In the genomic region with DNA sequence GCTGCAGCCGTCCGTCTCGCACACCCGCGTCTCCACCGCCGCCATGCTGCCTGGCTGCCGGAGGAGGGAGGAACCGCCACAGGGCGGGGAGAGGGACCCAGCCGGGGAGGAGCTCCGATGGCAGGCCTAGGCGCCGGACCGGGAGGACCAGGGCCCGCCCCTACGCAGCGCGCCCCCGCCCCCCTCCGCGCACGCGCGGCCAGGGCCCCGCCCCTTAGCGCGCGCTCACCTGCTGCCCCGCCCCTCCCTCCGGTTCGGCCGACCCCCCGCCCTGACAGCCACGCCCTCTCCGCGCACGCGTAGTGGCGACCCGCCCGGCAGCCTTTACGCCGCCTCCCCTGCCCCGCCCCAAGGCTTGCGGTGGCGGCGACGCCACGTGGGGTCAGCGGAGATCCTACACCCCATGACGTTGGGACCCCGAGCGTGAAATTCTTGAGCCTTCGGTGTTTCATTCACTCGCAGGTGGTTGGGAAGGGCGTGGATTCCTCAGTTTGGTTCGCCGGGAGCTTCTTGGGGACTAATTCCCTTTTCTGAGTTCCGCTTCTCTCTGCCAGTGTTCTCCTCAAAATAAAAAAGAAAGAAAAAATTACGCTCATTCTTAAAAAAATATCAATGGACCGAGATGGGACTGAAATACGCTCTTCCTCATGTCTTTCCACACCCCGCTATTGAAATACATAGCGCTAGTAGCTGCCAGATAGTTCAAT, we compare ENCODE assay signal across 7 mouse cellular contexts. TPM values are rescaled to one million over a fixed set of nuclear protein-coding genes. Genes with fewer than 3 reads are reported as not detected.
DNase-seq lines count a peak whose midpoint lies in the region; ATAC-seq and TF ChIP-seq lines count a peak whose summit lies in the region.

A gene (minus strand): TSS at position 189 of the 707 bp plus-strand sequence.

- WGBS in intestine, postnatal 0 days = under 1% methylated on average over 34 of the region's 65 CpGs
- WGBS in midbrain, embryonic 12.5 days = under 1% methylated on average over 58 of the region's 65 CpGs
- WGBS in small intestine, adult 2 months = under 1% methylated on average over 57 of the region's 65 CpGs

- TF ChIP-seq CTCF in intestine, postnatal 0 days (IDR thresholded peaks at IDR 0.05; ENCODE audit: low read depth) = peak; percentile 35; the same call in 1 of the 2 replicates
- TF ChIP-seq CTCF in small intestine, adult 2 months (IDR thresholded peaks at IDR 0.05; ENCODE audit: extremely low read depth, insufficient read length, insufficient replicate concordance, low read depth, low read length) = no peak

- H3K9me3 ChIP-seq in intestine, postnatal 0 days (ENCODE audit: control insufficient read depth) = no peaks in the 10 kb centered on the region
- H3K9me3 ChIP-seq in midbrain, embryonic 12.5 days = no peaks in the 10 kb centered on the region

- peak; percentile 99 for ATAC-seq in intestine, postnatal 0 days
- peak; percentile 99 for ATAC-seq in midbrain, embryonic 12.5 days (ENCODE audit: low FRiP score, low read depth)

- TF ChIP-seq POLR2A in small intestine, adult 2 months (IDR thresholded peaks at IDR 0.05; ENCODE audit: low read depth, low read length) = no peak

- no peaks in the 10 kb centered on the region for H3K27me3 ChIP-seq in intestine, postnatal 0 days (replicated peaks; ENCODE audit: control insufficient read depth, insufficient read depth, low read length)
- no peaks in the 10 kb centered on the region for H3K27me3 ChIP-seq in midbrain, embryonic 12.5 days
- no peaks in the 10 kb centered on the region for H3K27me3 ChIP-seq in small intestine, adult 2 months (ENCODE audit: control insufficient read depth, insufficient read depth, low read length)

- H3K4me3 ChIP-seq in intestine, postnatal 0 days (ENCODE audit: low read depth, low read length) = peak within 1 kb of the TSS; percentile 96
- peak within 1 kb of the TSS; percentile 90 for H3K4me3 ChIP-seq in midbrain, embryonic 12.5 days
- peak within 1 kb of the TSS; percentile 74 for H3K4me3 ChIP-seq in small intestine, adult 2 months (ENCODE audit: low read depth, low read length)

- H3K27ac ChIP-seq in intestine, postnatal 0 days (ENCODE audit: low read depth, low read length) = peak within 1 kb of the TSS; percentile 73
- peak within 1 kb of the TSS; percentile 75 for H3K27ac ChIP-seq in midbrain, embryonic 12.5 days (replicated peaks)
- H3K27ac ChIP-seq in small intestine, adult 2 months (ENCODE audit: insufficient read depth, low read depth, low read length) = peak within 1 kb of the TSS; percentile 33

- H3K4me2 ChIP-seq in intestine, postnatal 0 days (replicated peaks; ENCODE audit: low read depth) = peak within 1 kb of the TSS; percentile 84
- peak within 1 kb of the TSS; percentile 71 for H3K4me2 ChIP-seq in midbrain, embryonic 12.5 days (replicated peaks)

- peak within 1 kb of the TSS; percentile 86 for H3K9ac ChIP-seq in intestine, postnatal 0 days (ENCODE audit: low read depth, low read length)
- peak within 1 kb of the TSS; percentile 88 for H3K9ac ChIP-seq in midbrain, embryonic 12.5 days (replicated peaks)

- H3K4me1 ChIP-seq in intestine, postnatal 0 days (replicated peaks; ENCODE audit: control insufficient read depth, insufficient read depth, low read length) = no peaks in the 10 kb centered on the region
- peaks cover 11% of the 10 kb centered on the region for H3K4me1 ChIP-seq in midbrain, embryonic 12.5 days
- no peaks in the 10 kb centered on the region for H3K4me1 ChIP-seq in small intestine, adult 2 months (ENCODE audit: control insufficient read depth, insufficient read depth, insufficient read length, low read length)

- H3K36me3 ChIP-seq in intestine, postnatal 0 days (ENCODE audit: control insufficient read depth, insufficient read depth) = 0 out of 2 replicates have a peak, but pooled peaks cover 5% of the 10 kb centered on the region
- H3K36me3 ChIP-seq in midbrain, embryonic 12.5 days = peaks cover 16% of the 10 kb centered on the region
- H3K36me3 ChIP-seq in small intestine, adult 2 months (ENCODE audit: control insufficient read depth, insufficient read depth, low read length) = peaks cover 5% of the 10 kb centered on the region; the same call in 1 of the 2 replicates

- DNase-seq in adrenal gland, adult 8-10 months = peak; percentile 94
- peak; percentile 99 for DNase-seq in embryo, embryonic 9.5 days (ENCODE audit: extremely low spot score)
- no peak for DNase-seq in gonadal fat pad, adult 2 months (ENCODE audit: low read depth)
- peak; percentile 97 for DNase-seq in left cerebral cortex, postnatal 4 days

- intact Hi-C loops in left cerebral cortex, postnatal 4 days (cut with DNase I) = loop anchor here (10.0 kb wide), 1 partner anchor 255 kb away; a partner anchor contains a TSS

RNA-seq across cellular contexts. Expression of the gene that starts here (rescaled TPM):
- 10 to 100 TPM; 53.9 to 62.2 (median 59.2) TPM for total RNA-seq in adrenal gland, adult 8-10 months (2022)
- 42.0 and 47.0 TPM in 2 replicates for polyA plus RNA-seq in gonadal fat pad, adult 2 months (2012; rRNA removed)
- polyA plus RNA-seq in intestine, postnatal 0 days (2015; fragmentation: Nextera tagmentation; extraction: Ambion mirVana) = 29.0 and 29.6 TPM in 2 replicates
- total RNA-seq in left cerebral cortex, postnatal 4 days (2021) = 10 to 100 TPM; 62.7 to 64.6 TPM
- 42.8 and 44.2 TPM in 2 replicates for polyA plus RNA-seq in midbrain, embryonic 12.5 days (2016; fragmentation: Nextera tagmentation; extraction: Ambion mirVana)
- 4.5 and 6.6 TPM in 2 replicates for polyA plus RNA-seq in small intestine, adult 2 months (2012; rRNA removed)
